Mouse (Mus musculus) midbrain, embryonic 16.5 days (tissue): ENCODE measurements around the gene Slc12a3. TPM values are rescaled to one million over a fixed set of nuclear protein-coding genes. Genes with fewer than 3 reads are reported as not detected.
"Not testable (repeated sequence)": the region's sequence is repeated elsewhere in the genome, so short reads cannot be mapped to it uniquely, and the experiment has no call there.

ENCODE experiments used
- ATAC-seq: fragments of 200-750 bp; cut with Nextera tagmentation; 2 replicates; pipeline ENCODE4 v1.8.0; 2017; ENCODE audit warnings: moderate TSS enrichment
- H3K27ac ChIP-seq: fragments of 300-500 bp; sonication (generic); 2 replicates; pipeline ENCODE4 v1.5.1; 2014; ENCODE audit warnings: mild to moderate bottlenecking, low read length, mixed read lengths
- H3K27me3 ChIP-seq: fragments of 300-500 bp; sonication (generic); 2 replicates; pipeline ENCODE4 v1.6.1; 2014; ENCODE audit warnings: low read depth, low read length, mixed read lengths; ENCODE audit not compliant: control insufficient read depth, insufficient read depth
- H3K36me3 ChIP-seq: fragments of 300-500 bp; sonication (generic); 2 replicates; pipeline ENCODE4 v1.6.1; 2014; ENCODE audit warnings: mild to moderate bottlenecking, low read length, moderate library complexity, mixed read lengths; ENCODE audit not compliant: control insufficient read depth, insufficient read depth
- H3K4me1 ChIP-seq: fragments of 300-500 bp; sonication (generic); 2 replicates; pipeline ENCODE4 v1.6.1; 2014; ENCODE audit warnings: mild to moderate bottlenecking, low read length, mixed read lengths; ENCODE audit not compliant: control insufficient read depth, insufficient read depth
- H3K4me2 ChIP-seq: fragments of 300-500 bp; sonication (generic); 2 replicates; pipeline ENCODE4 v1.6.1; 2014; ENCODE audit warnings: mild to moderate bottlenecking, low read length, mixed read lengths
- H3K4me3 ChIP-seq: fragments of 300-500 bp; sonication (generic); 2 replicates; pipeline ENCODE4 v1.5.1; 2014; ENCODE audit warnings: low read depth, mild to moderate bottlenecking, low read length, moderate library complexity, mixed read lengths
- H3K9ac ChIP-seq: fragments of 300-500 bp; sonication (generic); 2 replicates; pipeline ENCODE4 v1.6.1; 2014; ENCODE audit warnings: low read depth, low read length, mixed read lengths
- H3K9me3 ChIP-seq: fragments of 300-500 bp; sonication (generic); replicated peaks from 2 replicates; pipeline ENCODE4 v1.6.1; 2014; ENCODE audit warnings: mild to moderate bottlenecking, low read length, mixed read lengths; ENCODE audit not compliant: control insufficient read depth, poor library complexity, severe bottlenecking
- WGBS: fragments of 180-500 bp; shearing (Covaris S2); extraction: QIAGEN DNeasy Blood & Tissue Kit; methylation state at CpG from one replicate; pipeline ENCODE4 v1.1.7; 2014; 5-methylcytosine and 5-hydroxymethylcytosine counted together
- polyA plus RNA-seq: library from polyadenylated mRNA; unstranded; fragments of >200 nt; fragmentation: Nextera tagmentation; extraction: Ambion mirVana; gene quantifications from 2 replicates; pipeline ENCODE4 v1.2.1, GENCODE M21; 2015

The Slc12a3 gene
- polyA plus RNA-seq, 1 experiment from 2014 or later = not detected

GRCm38 (mm10) chr8:94392648-94393047 is 63.6 kb downstream of the Slc12a3 start:
- Histone ChIP-seq H3K4me1 (peaks cover 10% of the 10 kb centered on the region), H3K4me2 (no peak overlapping the region), H3K9me3 (no peaks in the 10 kb centered on the region), H3K4me3 (no peak overlapping the region), H3K27me3 (no peaks in the 10 kb centered on the region), H3K9ac (no peak overlapping the region), H3K36me3 (peaks cover 46% of the 10 kb centered on the region), H3K27ac (no peak overlapping the region)
- no peak for ATAC-seq
- 87% methylated on average over 6 of the region's 6 CpGs for WGBS

GRCm38 (mm10) chr8:94395851-94396540 is 67.0 kb downstream of the Slc12a3 start:
- no peak overlapping the region for H3K27ac ChIP-seq
- H3K4me2 ChIP-seq = no peak overlapping the region
- no peaks in the 10 kb centered on the region for H3K27me3 ChIP-seq
- no peak for ATAC-seq
- no peaks in the 10 kb centered on the region for H3K4me1 ChIP-seq
- H3K4me3 ChIP-seq = no peak overlapping the region
- 96% methylated on average over 6 of the region's 6 CpGs for WGBS
- no peak overlapping the region for H3K9ac ChIP-seq
- peaks cover 33% of the 10 kb centered on the region for H3K36me3 ChIP-seq
- no peaks in the 10 kb centered on the region for H3K9me3 ChIP-seq

- Histone ChIP-seq H3K27me3 (no peaks in the 10 kb centered on the region), H3K4me3 (no peak overlapping the region), H3K4me2 (no peak overlapping the region), H3K9ac (no peak overlapping the region), H3K4me1 (no peaks in the 10 kb centered on the region), H3K9me3 (no peaks in the 10 kb centered on the region), H3K36me3 (peaks cover 22% of the 10 kb centered on the region), H3K27ac (no peak overlapping the region)
- no peak for ATAC-seq
- WGBS = 69% methylated on average over 11 of the region's 11 CpGs
Measured at GRCm38 (mm10) chr8:94396964-94397657, 68.1 kb downstream of the Slc12a3 start.

- H3K36me3 ChIP-seq = peaks cover 13% of the 10 kb centered on the region
- no peak overlapping the region for H3K4me3 ChIP-seq
- H3K27me3 ChIP-seq = no peaks in the 10 kb centered on the region
- no peak overlapping the region for H3K27ac ChIP-seq
- no peak overlapping the region for H3K4me2 ChIP-seq
- H3K9ac ChIP-seq = no peak overlapping the region
- WGBS = 84% methylated on average over 6 of the region's 6 CpGs
- no peaks in the 10 kb centered on the region for H3K9me3 ChIP-seq
- H3K4me1 ChIP-seq = no peaks in the 10 kb centered on the region
- ATAC-seq = no peak
Measured at GRCm38 (mm10) chr8:94398587-94398986, 69.6 kb downstream of the Slc12a3 start.

GRCm38 (mm10) chr8:94399361-94399953 is 70.5 kb downstream of the Slc12a3 start:
- H3K27me3 ChIP-seq = no peaks in the 10 kb centered on the region
- no peaks in the 10 kb centered on the region for H3K9me3 ChIP-seq
- no peaks in the 10 kb centered on the region for H3K4me1 ChIP-seq
- WGBS = 88% methylated on average over 3 of the region's 3 CpGs
- no peak overlapping the region for H3K27ac ChIP-seq
- peaks cover 7% of the 10 kb centered on the region for H3K36me3 ChIP-seq
- H3K9ac ChIP-seq = no peak overlapping the region
- H3K4me2 ChIP-seq = no peak overlapping the region
- H3K4me3 ChIP-seq = no peak overlapping the region
- no peak for ATAC-seq

GRCm38 (mm10) chr8:94399957-94400356 is 71.0 kb downstream of the Slc12a3 start:
- not testable (repeated sequence) for H3K9ac ChIP-seq, H3K36me3 ChIP-seq, H3K27me3 ChIP-seq, ATAC-seq, H3K27ac ChIP-seq, H3K9me3 ChIP-seq, H3K4me1 ChIP-seq, H3K4me2 ChIP-seq, H3K4me3 ChIP-seq
- 74% methylated on average over 2 of the region's 2 CpGs for WGBS

- Histone ChIP-seq H3K4me1 (no peaks in the 10 kb centered on the region), H3K36me3 (no peaks in the 10 kb centered on the region), H3K4me2 (no peak overlapping the region), H3K9ac (no peak overlapping the region), H3K9me3 (no peaks in the 10 kb centered on the region), H3K27me3 (no peaks in the 10 kb centered on the region), H3K4me3 (no peak overlapping the region), H3K27ac (no peak overlapping the region)
- no peak for ATAC-seq
- 67% methylated on average over 8 of the region's 8 CpGs for WGBS
Measured at GRCm38 (mm10) chr8:94408443-94409080, 79.6 kb downstream of the Slc12a3 start.

GRCm38 (mm10) chr8:94409523-94409922 is 80.5 kb downstream of the Slc12a3 start:
- 80% methylated on average over 7 of the region's 7 CpGs for WGBS
- no peak for ATAC-seq
- H3K4me1 ChIP-seq = no peaks in the 10 kb centered on the region

GRCm38 (mm10) chr8:94412518-94412917 is 83.5 kb downstream of the Slc12a3 start:
- H3K9ac ChIP-seq = no peak overlapping the region
- H3K27me3 ChIP-seq = no peaks in the 10 kb centered on the region
- H3K4me2 ChIP-seq = no peak overlapping the region
- H3K4me1 ChIP-seq = no peaks in the 10 kb centered on the region
- H3K36me3 ChIP-seq = no peaks in the 10 kb centered on the region
- WGBS = 90% methylated on average over 6 of the region's 6 CpGs
- ATAC-seq = no peak
- H3K9me3 ChIP-seq = no peaks in the 10 kb centered on the region
- no peak overlapping the region for H3K27ac ChIP-seq
- no peak overlapping the region for H3K4me3 ChIP-seq

More at GRCm38 (mm10) chr8:94409523-94409922, 80.5 kb downstream of the Slc12a3 start:
- Histone ChIP-seq H3K36me3 (no peaks in the 10 kb centered on the region), H3K4me3 (no peak overlapping the region), H3K27me3 (no peaks in the 10 kb centered on the region), H3K9me3 (no peaks in the 10 kb centered on the region), H3K9ac (no peak overlapping the region), H3K4me2 (no peak overlapping the region), H3K27ac (no peak overlapping the region)
